Mouse (Mus musculus) heart, embryonic 13.5 days (tissue): ENCODE results near the gene Mbd4. TPM values are rescaled to one million over a fixed set of nuclear protein-coding genes. Genes with fewer than 3 reads are reported as not detected.
A peak's percentile ranks its signal among the peaks of the same experiment; 100 is the strongest.
"Not testable (repeated sequence)": the region's sequence is repeated elsewhere in the genome, so short reads cannot be mapped to it uniquely, and the experiment has no call there.

Experiments used
- ATAC-seq: fragments of 200-750 bp; cut with Nextera tagmentation; 2 replicates; pipeline ENCODE4 v1.8.0; 2017; ENCODE audit warnings: moderate TSS enrichment; ENCODE audit not compliant: insufficient number of reproducible peaks, low FRiP score, low TSS enrichment; ENCODE audit errors: extremely low read depth
- H3K27ac ChIP-seq: fragments of 300-500 bp; sonication (generic); replicated peaks from 2 replicates; pipeline ENCODE4 v1.5.1; 2015; ENCODE audit warnings: moderate library complexity, mild to moderate bottlenecking, inconsistent platforms
- H3K27me3 ChIP-seq: fragments of 300-500 bp; sonication (generic); replicated peaks from 2 replicates; pipeline ENCODE4 v1.6.1; 2015; ENCODE audit warnings: mild to moderate bottlenecking, inconsistent platforms
- H3K36me3 ChIP-seq: fragments of 300-500 bp; sonication (generic); 2 replicates; pipeline ENCODE4 v1.6.1; 2015; ENCODE audit warnings: mild to moderate bottlenecking, inconsistent platforms
- H3K4me1 ChIP-seq: fragments of 300-500 bp; sonication (generic); 2 replicates; pipeline ENCODE4 v1.6.1; 2015; ENCODE audit warnings: inconsistent platforms
- H3K4me2 ChIP-seq: fragments of 300-500 bp; sonication (generic); 2 replicates; pipeline ENCODE4 v1.6.1; 2015; ENCODE audit warnings: inconsistent platforms, mild to moderate bottlenecking, moderate library complexity
- H3K4me3 ChIP-seq: fragments of 300-500 bp; sonication (generic); 2 replicates; pipeline ENCODE4 v1.5.1; 2015; ENCODE audit warnings: moderate library complexity, mild to moderate bottlenecking, inconsistent platforms
- H3K9ac ChIP-seq: fragments of 300-500 bp; sonication (generic); 2 replicates; pipeline ENCODE4 v1.6.1; 2015; ENCODE audit warnings: inconsistent platforms, mild to moderate bottlenecking, moderate library complexity
- H3K9me3 ChIP-seq: fragments of 300-500 bp; sonication (generic); 2 replicates; pipeline ENCODE4 v1.6.1; 2016; ENCODE audit warnings: inconsistent platforms
- WGBS: fragments of 180-500 bp; shearing (Covaris S2); methylation state at CpG from one replicate; pipeline ENCODE4 v1.1.7; 2015; ENCODE audit warnings: mixed read lengths; 5-methylcytosine and 5-hydroxymethylcytosine counted together
- polyA plus RNA-seq: library from polyadenylated mRNA; unstranded; fragments of >200 nt; fragmentation: Nextera tagmentation; extraction: Ambion mirVana; gene quantifications from 2 replicates; pipeline ENCODE4 v1.2.1, GENCODE M21; 2015

The Mbd4 gene
- polyA plus RNA-seq, 1 experiment from 2014 or later: 8.7 TPM

DNA sequence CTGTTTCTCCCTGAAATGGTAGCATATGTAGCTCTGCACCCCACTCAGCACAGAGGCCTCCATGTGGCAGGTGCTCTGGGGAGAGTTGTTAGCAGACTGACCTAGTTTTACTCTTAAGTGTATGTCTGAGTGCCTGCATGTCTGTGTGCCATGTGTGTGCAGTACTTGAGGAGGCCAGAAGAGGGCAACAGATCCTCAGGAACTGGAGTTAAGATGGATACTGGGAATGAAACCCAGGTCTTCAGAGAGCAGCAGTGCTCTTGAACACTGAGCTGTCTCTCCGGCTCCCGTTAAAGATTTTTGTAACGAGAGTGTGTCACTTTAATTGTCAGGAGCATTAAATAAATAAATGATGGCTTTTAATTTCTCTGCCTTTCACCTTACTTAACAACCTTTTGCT lies 35.1 kb upstream of the Mbd4 start:
- ATAC-seq: no peak
- 95% methylated on average over 3 of the region's 3 CpGs for WGBS

DNA sequence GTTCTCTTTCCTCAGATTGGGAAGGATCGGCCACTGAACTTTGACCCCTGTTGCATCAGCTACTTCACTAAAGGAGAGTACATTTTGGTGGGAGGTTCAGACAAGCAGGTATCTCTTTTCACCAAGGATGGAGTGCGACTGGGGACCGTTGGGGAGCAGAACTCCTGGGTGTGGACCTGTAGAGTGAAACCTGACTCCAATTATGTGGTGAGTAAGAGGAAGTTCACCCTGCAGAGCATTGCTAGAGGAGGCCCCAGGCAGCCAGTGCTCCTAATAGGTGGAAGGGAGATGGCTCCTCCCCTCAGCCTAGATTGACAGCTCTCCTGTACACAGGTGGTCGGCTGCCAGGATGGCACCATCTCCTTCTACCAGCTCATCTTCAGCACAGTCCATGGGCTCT lies 33.7 kb upstream of the Mbd4 start:
- Histone ChIP-seq H3K4me1 (peaks cover 23% of the 10 kb centered on the region), H3K27me3 (no peaks in the 10 kb centered on the region), H3K36me3 (peaks cover 42% of the 10 kb centered on the region), H3K4me3 (no peak overlapping the region), H3K27ac (no peak overlapping the region), H3K9me3 (peaks cover 6% of the 10 kb centered on the region; the same call in 1 of the 2 replicates), H3K4me2 (no peak overlapping the region), H3K9ac (no peak overlapping the region)
- 65% methylated on average over 4 of the region's 4 CpGs for WGBS
- ATAC-seq: no peak

More for the DNA sequence above, 35.1 kb upstream of the Mbd4 start:
- Histone ChIP-seq H3K9ac (no peak overlapping the region), H3K27me3 (no peaks in the 10 kb centered on the region), H3K4me3 (no peak overlapping the region), H3K36me3 (peaks cover 50% of the 10 kb centered on the region), H3K9me3 (peaks cover 6% of the 10 kb centered on the region; the same call in 1 of the 2 replicates), H3K4me2 (no peak overlapping the region), H3K27ac (no peak overlapping the region), H3K4me1 (peaks cover 28% of the 10 kb centered on the region)

DNA sequence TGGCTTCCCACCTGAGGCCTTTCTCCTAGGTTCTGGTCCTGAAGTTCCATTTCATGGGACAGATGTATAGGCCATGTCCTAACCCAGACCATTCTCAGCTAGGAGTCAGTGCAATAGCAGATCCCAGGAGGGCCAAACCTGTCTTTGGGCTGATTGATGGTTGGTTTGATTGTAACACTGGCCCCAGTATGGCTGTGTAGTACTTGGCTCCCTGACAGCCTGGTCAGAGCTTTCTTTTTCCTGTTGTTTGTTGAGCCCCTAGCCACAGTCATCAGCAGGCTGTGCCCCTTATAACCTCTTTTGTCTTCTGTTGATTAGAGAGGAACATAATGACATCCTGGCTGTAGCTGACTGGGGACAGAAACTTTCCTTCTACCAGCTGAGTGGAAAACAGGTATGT lies 30.8 kb upstream of the Mbd4 start:
- ATAC-seq: no peak
- H3K36me3 ChIP-seq: peaks cover 44% of the 10 kb centered on the region
- H3K4me2 ChIP-seq: no peak overlapping the region
- no peak overlapping the region for H3K4me3 ChIP-seq
- H3K9me3 ChIP-seq: peaks cover 6% of the 10 kb centered on the region; the same call in 1 of the 2 replicates
- H3K9ac ChIP-seq: no peak overlapping the region
- H3K27me3 ChIP-seq: no peaks in the 10 kb centered on the region
- peaks cover 27% of the 10 kb centered on the region for H3K4me1 ChIP-seq
- peak overlapping the region; percentile 67 for H3K27ac ChIP-seq

DNA sequence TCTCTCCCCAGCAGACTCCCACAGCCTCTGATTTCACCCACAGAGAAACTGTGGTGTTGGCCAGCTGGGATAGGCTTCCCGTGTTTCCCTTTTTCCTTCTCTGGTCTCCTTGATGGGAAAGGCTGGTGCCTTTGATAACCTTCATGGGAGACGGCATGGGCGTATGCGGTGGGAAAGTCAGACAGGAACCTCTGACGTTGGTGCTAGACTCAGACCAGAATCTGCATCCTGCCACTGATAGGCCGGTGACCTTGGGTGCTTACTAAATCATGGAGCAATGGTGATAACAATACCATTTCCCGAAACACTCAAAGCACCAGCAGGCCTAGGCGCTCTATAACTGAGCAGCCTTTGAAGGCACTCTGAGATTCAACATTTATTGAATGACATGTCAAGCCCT lies 27.6 kb upstream of the Mbd4 start:
- Histone ChIP-seq H3K36me3 (peaks cover 46% of the 10 kb centered on the region), H3K9me3 (no peaks in the 10 kb centered on the region), H3K9ac (0 out of 2 replicates have a peak overlapping the region, but pooled peaks have one; percentile 44), H3K4me1 (peaks cover 35% of the 10 kb centered on the region), H3K27me3 (no peaks in the 10 kb centered on the region), H3K4me3 (no peak overlapping the region), H3K4me2 (no peak overlapping the region), H3K27ac (peak overlapping the region; percentile 70)
- WGBS: 56% methylated on average over 8 of the region's 8 CpGs
- no peak; the same call in 1 of the 2 replicates for ATAC-seq

DNA sequence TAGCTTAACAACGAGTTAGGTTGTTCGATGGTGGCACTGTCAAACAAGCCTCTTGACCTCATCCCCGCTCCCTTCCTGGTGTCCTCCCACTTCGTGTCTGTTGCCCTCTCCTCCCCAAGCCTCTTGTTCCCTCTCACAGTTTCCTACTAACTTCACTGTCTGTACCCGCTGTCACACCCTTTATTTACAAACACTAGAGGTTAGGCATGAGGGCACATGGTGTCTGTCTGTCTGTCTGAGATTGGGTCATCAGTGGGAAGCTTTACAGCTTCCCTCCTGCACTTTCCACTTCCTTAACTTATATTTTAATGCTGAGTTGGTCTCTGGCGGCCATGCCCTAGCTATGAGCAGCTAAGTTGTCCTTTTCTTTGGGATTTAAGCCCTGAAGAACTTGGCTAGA lies 26.6 kb upstream of the Mbd4 start:
- no peaks in the 10 kb centered on the region for H3K27me3 ChIP-seq
- H3K4me2 ChIP-seq: no peak overlapping the region
- H3K9me3 ChIP-seq: no peaks in the 10 kb centered on the region
- ATAC-seq: no peak
- H3K4me3 ChIP-seq: no peak overlapping the region
- peaks cover 50% of the 10 kb centered on the region for H3K36me3 ChIP-seq
- 62% methylated on average over 6 of the region's 6 CpGs for WGBS
- peak overlapping the region; percentile 64 for H3K27ac ChIP-seq
- H3K9ac ChIP-seq: no peak overlapping the region
- peaks cover 35% of the 10 kb centered on the region for H3K4me1 ChIP-seq

DNA sequence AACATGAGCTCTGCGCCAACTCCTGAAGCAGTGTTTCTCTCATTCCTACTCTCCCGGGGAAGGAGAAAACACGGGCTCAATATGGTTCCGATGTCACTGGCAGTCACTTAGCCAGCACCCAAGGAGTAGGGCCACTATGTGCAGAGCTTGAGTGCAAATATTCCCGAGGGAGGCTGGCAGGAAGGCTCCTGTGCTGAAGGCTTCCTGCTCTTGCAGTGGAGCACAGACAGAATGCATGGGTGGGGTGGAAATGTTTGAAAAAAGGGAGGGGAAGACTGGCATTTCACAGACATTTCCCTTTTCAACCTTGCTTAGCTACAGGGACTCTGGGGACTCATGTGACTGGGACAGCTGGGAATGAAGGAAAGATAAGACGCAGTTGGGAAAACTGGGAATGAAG lies 25.5 kb upstream of the Mbd4 start:
- no peak overlapping the region for H3K4me2 ChIP-seq
- H3K9ac ChIP-seq: no peak overlapping the region
- H3K36me3 ChIP-seq: peaks cover 48% of the 10 kb centered on the region
- no peaks in the 10 kb centered on the region for H3K27me3 ChIP-seq
- 53% methylated on average over 6 of the region's 6 CpGs for WGBS
- no peaks in the 10 kb centered on the region for H3K9me3 ChIP-seq
- H3K4me1 ChIP-seq: peaks cover 32% of the 10 kb centered on the region
- peak overlapping the region; percentile 64 for H3K27ac ChIP-seq
- ATAC-seq: no peak
- no peak overlapping the region for H3K4me3 ChIP-seq

DNA sequence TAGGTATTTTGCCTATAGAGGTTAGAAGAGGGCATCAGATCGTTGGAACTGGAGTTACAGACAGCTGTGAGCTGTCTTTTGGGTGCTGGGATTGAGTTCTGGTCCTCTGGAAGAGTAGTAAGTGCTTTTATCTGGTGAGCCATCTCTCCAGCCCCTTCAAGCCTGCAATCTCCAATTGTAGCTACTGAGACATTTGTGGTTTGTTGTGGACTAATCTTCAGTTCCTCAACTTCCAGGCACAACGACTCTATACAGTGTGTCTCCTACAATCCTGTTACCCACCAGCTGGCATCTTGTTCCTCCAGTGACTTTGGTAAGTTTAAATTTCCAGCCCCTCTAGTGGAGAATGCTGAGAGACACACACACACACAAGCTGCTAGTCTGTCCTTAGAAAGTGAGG lies 24.1 kb upstream of the Mbd4 start:
- WGBS: 73% methylated on average over 2 of the region's 2 CpGs
- peaks cover 29% of the 10 kb centered on the region for H3K4me1 ChIP-seq
- peaks cover 45% of the 10 kb centered on the region for H3K36me3 ChIP-seq
- H3K4me2 ChIP-seq: no peak overlapping the region
- H3K9ac ChIP-seq: no peak overlapping the region
- H3K27ac ChIP-seq: no peak overlapping the region
- ATAC-seq: no peak
- H3K9me3 ChIP-seq: no peaks in the 10 kb centered on the region
- H3K4me3 ChIP-seq: no peak overlapping the region
- no peaks in the 10 kb centered on the region for H3K27me3 ChIP-seq

DNA sequence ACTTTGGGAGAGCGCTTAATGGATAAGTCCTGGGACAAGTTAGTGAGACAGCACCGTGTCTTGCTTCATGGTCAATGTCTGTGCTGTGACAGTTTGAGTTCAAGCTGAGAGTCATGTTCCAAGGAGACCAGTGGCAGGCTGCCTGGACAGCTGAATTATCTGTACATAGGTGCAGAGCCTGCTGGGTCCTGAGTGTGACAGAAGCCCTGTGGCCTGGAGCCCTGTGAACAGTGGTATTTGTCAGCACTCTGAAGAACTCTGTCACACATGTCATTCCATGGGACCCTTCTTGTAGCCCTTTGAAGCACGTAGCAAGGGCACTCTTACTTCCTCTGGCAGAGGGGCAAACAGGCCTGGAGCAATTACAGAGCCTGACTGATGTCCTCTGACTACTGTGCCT lies 18.1 kb upstream of the Mbd4 start:
- no CpG with 5 or more reads among the region's 3 CpGs for WGBS
- not testable (repeated sequence) for ATAC-seq

DNA sequence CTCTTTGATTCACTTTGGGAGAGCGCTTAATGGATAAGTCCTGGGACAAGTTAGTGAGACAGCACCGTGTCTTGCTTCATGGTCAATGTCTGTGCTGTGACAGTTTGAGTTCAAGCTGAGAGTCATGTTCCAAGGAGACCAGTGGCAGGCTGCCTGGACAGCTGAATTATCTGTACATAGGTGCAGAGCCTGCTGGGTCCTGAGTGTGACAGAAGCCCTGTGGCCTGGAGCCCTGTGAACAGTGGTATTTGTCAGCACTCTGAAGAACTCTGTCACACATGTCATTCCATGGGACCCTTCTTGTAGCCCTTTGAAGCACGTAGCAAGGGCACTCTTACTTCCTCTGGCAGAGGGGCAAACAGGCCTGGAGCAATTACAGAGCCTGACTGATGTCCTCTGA lies 14.0 kb upstream of the Mbd4 start:
- not testable (repeated sequence) for ATAC-seq, H3K36me3 ChIP-seq, H3K27ac ChIP-seq, H3K4me2 ChIP-seq, H3K9me3 ChIP-seq, H3K9ac ChIP-seq, H3K4me3 ChIP-seq, H3K27me3 ChIP-seq
- no CpG with 5 or more reads among the region's 3 CpGs for WGBS
- H3K4me1 ChIP-seq: peaks cover 24% of the 10 kb centered on the region

More for the DNA sequence above, 18.1 kb upstream of the Mbd4 start:
- not testable (repeated sequence) for H3K27me3 ChIP-seq, H3K4me1 ChIP-seq, H3K9me3 ChIP-seq, H3K9ac ChIP-seq, H3K4me2 ChIP-seq, H3K27ac ChIP-seq, H3K4me3 ChIP-seq
- peaks cover 13% of the 10 kb centered on the region for H3K36me3 ChIP-seq

DNA sequence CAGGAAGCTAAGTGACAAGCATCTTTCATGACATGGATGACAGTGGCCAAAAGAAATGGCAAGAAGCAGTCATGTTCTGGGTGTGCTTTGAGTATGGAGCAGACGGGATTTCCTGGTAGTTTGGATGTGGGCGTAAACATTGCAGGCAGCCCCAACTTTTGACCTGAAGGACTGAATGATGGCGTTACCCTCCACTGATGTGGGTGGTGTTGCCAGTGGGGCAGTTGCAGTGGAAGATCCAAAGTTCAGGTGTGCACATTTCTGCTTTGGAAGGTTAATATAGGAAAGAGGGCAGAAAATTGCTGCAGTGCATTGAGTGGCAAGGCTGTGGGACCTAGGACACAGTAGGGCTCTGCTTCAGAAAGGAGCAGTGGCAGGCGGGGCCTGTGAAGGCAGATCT lies 12.1 kb upstream of the Mbd4 start:
- Histone ChIP-seq H3K9ac (no peak overlapping the region), H3K36me3 (peaks cover 7% of the 10 kb centered on the region; the same call in 1 of the 2 replicates), H3K27ac (no peak overlapping the region), H3K4me3 (no peak overlapping the region), H3K4me1 (peaks cover 32% of the 10 kb centered on the region), H3K9me3 (no peaks in the 10 kb centered on the region), H3K4me2 (no peak overlapping the region), H3K27me3 (no peaks in the 10 kb centered on the region)
- 90% methylated on average over 4 of the region's 4 CpGs for WGBS
- ATAC-seq: no peak

DNA sequence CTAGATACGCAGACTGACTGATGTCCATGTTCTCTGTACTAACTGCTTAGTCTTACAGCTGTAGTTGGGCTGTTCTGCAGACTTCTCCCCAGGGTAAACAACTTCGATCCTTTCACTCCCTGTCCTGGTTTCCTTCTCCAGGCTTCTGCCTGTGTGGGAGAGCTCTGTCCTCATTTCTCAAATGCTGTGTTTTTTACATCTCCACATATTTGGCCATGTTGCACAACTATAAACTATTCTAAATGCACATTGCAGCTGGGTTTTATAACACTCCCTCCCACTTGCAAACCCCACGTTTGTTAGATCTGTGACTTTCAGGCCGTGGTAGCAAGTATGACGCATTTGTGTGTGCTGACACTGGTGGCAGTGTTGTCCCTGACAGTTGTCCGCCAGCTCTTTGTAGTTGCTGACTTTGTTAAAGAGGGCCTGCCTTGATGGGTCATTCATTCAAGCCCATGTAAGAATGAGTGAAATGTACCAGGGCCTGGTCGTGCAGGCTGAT lies 10.2 kb upstream of the Mbd4 start:
- no peak overlapping the region for H3K4me2 ChIP-seq

DNA sequence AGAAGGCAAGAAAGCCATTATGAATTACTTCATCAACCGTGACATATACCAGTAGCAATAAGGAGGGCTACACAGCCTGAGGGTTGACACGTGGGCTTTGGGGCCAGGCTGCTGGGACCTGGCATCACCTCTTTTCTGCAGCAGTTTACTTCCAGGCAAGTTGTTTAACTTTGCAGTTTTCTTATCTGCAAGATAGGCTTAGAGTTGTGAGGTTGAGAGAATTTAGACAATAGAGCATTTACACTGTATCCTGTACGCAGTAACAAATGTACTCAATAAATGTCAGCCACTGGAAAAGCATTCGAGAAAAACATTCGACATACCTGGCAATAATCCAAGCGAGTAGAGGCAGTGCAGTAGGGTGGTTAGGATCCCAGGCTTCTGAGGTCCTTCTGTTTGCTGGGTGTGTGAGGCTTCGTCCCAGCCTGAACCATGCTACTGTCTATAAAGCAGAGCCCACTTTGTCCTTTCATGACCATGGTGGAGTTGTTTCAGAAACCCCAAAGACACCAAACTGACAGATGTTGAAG lies 6.9 kb upstream of the Mbd4 start:
- no peak for ATAC-seq
- peaks cover 74% of the 10 kb centered on the region for H3K4me1 ChIP-seq
- H3K27ac ChIP-seq: peak overlapping the region; percentile 21

More for the DNA sequence above, 10.2 kb upstream of the Mbd4 start:
- peaks cover 7% of the 10 kb centered on the region; the same call in 1 of the 2 replicates for H3K36me3 ChIP-seq
- 47% methylated on average over 7 of the region's 7 CpGs for WGBS
- H3K9ac ChIP-seq: no peak overlapping the region
- no peak overlapping the region for H3K4me3 ChIP-seq
- no peaks in the 10 kb centered on the region for H3K9me3 ChIP-seq
- ATAC-seq: no peak
- no peaks in the 10 kb centered on the region for H3K27me3 ChIP-seq
- peaks cover 42% of the 10 kb centered on the region for H3K4me1 ChIP-seq
- peak overlapping the region; percentile 55; the same call in 1 of the 2 replicates for H3K27ac ChIP-seq

More for the DNA sequence above, 6.9 kb upstream of the Mbd4 start:
- WGBS: 50% methylated on average over 7 of the region's 7 CpGs
- Histone ChIP-seq H3K9me3 (no peaks in the 10 kb centered on the region), H3K4me2 (no peak overlapping the region), H3K36me3 (peaks cover 6% of the 10 kb centered on the region; the same call in 1 of the 2 replicates), H3K9ac (no peak overlapping the region), H3K27me3 (no peaks in the 10 kb centered on the region), H3K4me3 (no peak overlapping the region)
